Mouse (Mus musculus): ENCODE data around the gene Mrps12. TPM values are rescaled to one million over a fixed set of nuclear protein-coding genes. Genes with fewer than 3 reads are reported as not detected.
A peak's percentile ranks its signal among the peaks of the same experiment; 100 is the strongest.

The Mrps12 gene
- total and polyA plus RNA-seq, 3 experiments, result 74.6 to 217 (median 82.1) TPM

GRCm38 (mm10) chr7:28761907-28762306, 20.3 kb upstream of the Mrps12 start:
- peak; percentile 67 for DNase-seq

GRCm38 (mm10) chr7:28758623-28759022, 17.0 kb upstream of the Mrps12 start:
- no peak for DNase-seq

GRCm38 (mm10) chr7:28756079-28756478, 14.5 kb upstream of the Mrps12 start, which contains the start of gene Ccer2:
Ccer2 (plus strand) TSS chr7:28756174.
- DNase-seq, result no peak

GRCm38 (mm10) chr7:28749935-28750334, 8.3 kb upstream of the Mrps12 start:
- DNase-seq, result no peak

GRCm38 (mm10) chr7:28741368-28741708, 282 bp downstream of the Mrps12 start:
- DNase-seq, result no peak

GRCm38 (mm10) chr7:28740949-28741348, 671 bp downstream of the Mrps12 start:
- peak; percentile 42 for DNase-seq

GRCm38 (mm10) chr7:28739829-28740228, 1.8 kb downstream of the Mrps12 start:
- DNase-seq, result no peak

GRCm38 (mm10) chr7:28735701-28736100, 5.9 kb downstream of the Mrps12 start:
- no peak for DNase-seq

- DNase-seq, result no peak
Measured at GRCm38 (mm10) chr7:28733211-28733610, 8.4 kb downstream of the Mrps12 start.

- peak; percentile 93 for DNase-seq
Measured at GRCm38 (mm10) chr7:28732341-28733142, 9.1 kb downstream of the Mrps12 start.

- peak; percentile 45 for DNase-seq
Measured at GRCm38 (mm10) chr7:28727649-28728340, 13.8 kb downstream of the Mrps12 start.

- DNase-seq, result peak; percentile 87
Measured at GRCm38 (mm10) chr7:28726600-28726999, 15.0 kb downstream of the Mrps12 start.

- DNase-seq, result no peak
Measured at GRCm38 (mm10) chr7:28724613-28725012, 17.0 kb downstream of the Mrps12 start.

- DNase-seq, result no peak
Measured at GRCm38 (mm10) chr7:28722079-28722478, 19.5 kb downstream of the Mrps12 start.

- no peak for DNase-seq
Measured at GRCm38 (mm10) chr7:28720753-28721537, 20.7 kb downstream of the Mrps12 start.

GRCm38 (mm10) chr7:28719650-28720049, 22.0 kb downstream of the Mrps12 start:
- no peak for DNase-seq

GRCm38 (mm10) chr7:28719159-28719558, 22.5 kb downstream of the Mrps12 start:
- DNase-seq, result no peak

GRCm38 (mm10) chr7:28717726-28718125, 23.9 kb downstream of the Mrps12 start:
- DNase-seq, result no peak

GRCm38 (mm10) chr7:28716590-28717281, 24.9 kb downstream of the Mrps12 start, which contains the start of gene Fbxo17:
Fbxo17 (plus strand) TSS chr7:28716804.
- peak; percentile 84 for DNase-seq

GRCm38 (mm10) chr7:28715598-28715997, 26.0 kb downstream of the Mrps12 start:
- DNase-seq, result no peak

GRCm38 (mm10) chr7:28714667-28715066, 27.0 kb downstream of the Mrps12 start:
- no peak for DNase-seq

GRCm38 (mm10) chr7:28710962-28711361, 30.7 kb downstream of the Mrps12 start:
- DNase-seq, result no peak

Measured in adrenal gland, adult 2 months (tissue).